Mouse (Mus musculus) natural killer cell, adult 2 months (primary cell): ENCODE measurements at regions not wholly inside any gene's neighbourhood (a gene's known extent, or its start where the extent isn't known, plus 50 kb on each side); places are given as distances from the start of the nearest gene placed in this dataset.
"Not testable (repeated sequence)": the region's sequence is repeated elsewhere in the genome, so short reads cannot be mapped to it uniquely, and the experiment has no call there.

Experiments
- DNase-seq, 2 experiments: peaks; one replicate each; pipeline ENCODE4 v3.0.0; 2022; ENCODE audit warnings: low spot score in 2 of 2

GRCm38 (mm10) chr1:152252658-152253267 is 133.7 kb downstream of the Tsen15 start:
- DNase-seq: no peak

GRCm38 (mm10) chr1:152241026-152241425 is 145.5 kb downstream of the Tsen15 start:
- no peak for DNase-seq

GRCm38 (mm10) chr1:152239376-152239775 is 147.1 kb downstream of the Tsen15 start:
- DNase-seq: no peak

GRCm38 (mm10) chr1:152235212-152235792 is 145.4 kb upstream of the 1700025G04Rik start:
- no peak for DNase-seq

GRCm38 (mm10) chr1:152234716-152235115 is 144.8 kb upstream of the 1700025G04Rik start:
- no peak for DNase-seq

GRCm38 (mm10) chr1:152231717-152232202 is 141.8 kb upstream of the 1700025G04Rik start:
- no peak for DNase-seq

GRCm38 (mm10) chr1:152229709-152230108 is 139.8 kb upstream of the 1700025G04Rik start:
- DNase-seq: no peak

- DNase-seq: no peak
These were observed 136.1 kb upstream of the 1700025G04Rik start for GRCm38 (mm10) chr1:152226049-152226448.

- DNase-seq: no peak
These were observed 133.7 kb upstream of the 1700025G04Rik start for GRCm38 (mm10) chr1:152223666-152224065.

GRCm38 (mm10) chr1:152220804-152221565 is 131.1 kb upstream of the 1700025G04Rik start:
- no peak for DNase-seq

GRCm38 (mm10) chr1:152219752-152220151 is 129.8 kb upstream of the 1700025G04Rik start:
- not testable (repeated sequence) for DNase-seq

- no peak for DNase-seq
These were observed 127.5 kb upstream of the 1700025G04Rik start for GRCm38 (mm10) chr1:152217404-152217803.

- no peak for DNase-seq
These were observed 124.5 kb upstream of the 1700025G04Rik start for GRCm38 (mm10) chr1:152214376-152214775.

- no peak for DNase-seq
These were observed 113.3 kb upstream of the 1700025G04Rik start for GRCm38 (mm10) chr1:152203187-152203586.

- no peak for DNase-seq
These were observed 98.8 kb upstream of the 1700025G04Rik start for GRCm38 (mm10) chr1:152188700-152189099.

- no peak for DNase-seq
These were observed 95.0 kb upstream of the 1700025G04Rik start for GRCm38 (mm10) chr1:152184956-152185355.

GRCm38 (mm10) chr1:152176267-152176970 is 86.5 kb upstream of the 1700025G04Rik start:
- no peak for DNase-seq

GRCm38 (mm10) chr1:152175691-152176090 is 85.8 kb upstream of the 1700025G04Rik start:
- no peak for DNase-seq

GRCm38 (mm10) chr1:152174464-152174863 is 84.5 kb upstream of the 1700025G04Rik start:
- no peak for DNase-seq

GRCm38 (mm10) chr1:152171034-152171790 is 81.3 kb upstream of the 1700025G04Rik start:
- DNase-seq: no peak

- no peak for DNase-seq
These were observed 80.7 kb upstream of the 1700025G04Rik start for GRCm38 (mm10) chr1:152170583-152170982.
